Mouse (Mus musculus): ENCODE data around the gene Gtf2ird1.
"Not testable (repeated sequence)": the region's sequence is repeated elsewhere in the genome, so short reads cannot be mapped to it uniquely, and the experiment has no call there.

The Gtf2ird1 gene

GRCm38 (mm10) chr5:134345449-134345848, 111.1 kb downstream of the Gtf2ird1 start:
- DNase-seq (ENCODE audit: low read depth, low spot score) = peak; percentile 59

- DNase-seq (ENCODE audit: low read depth, low spot score) = no peak
Observed at GRCm38 (mm10) chr5:134344076-134344475, 112.4 kb downstream of the Gtf2ird1 start.

GRCm38 (mm10) chr5:134343530-134343929, 113.0 kb downstream of the Gtf2ird1 start:
- not testable (repeated sequence) for DNase-seq (ENCODE audit: low read depth, low spot score)

- no peak for DNase-seq (ENCODE audit: low read depth, low spot score)
Observed at GRCm38 (mm10) chr5:134342503-134343205, 113.9 kb downstream of the Gtf2ird1 start.

- DNase-seq (ENCODE audit: low read depth, low spot score) = no peak
Observed at GRCm38 (mm10) chr5:134341721-134342120, 114.8 kb downstream of the Gtf2ird1 start.

GRCm38 (mm10) chr5:134341321-134341720, 115.2 kb downstream of the Gtf2ird1 start:
- peak; percentile 63 for DNase-seq (ENCODE audit: low read depth, low spot score)

GRCm38 (mm10) chr5:134340101-134340522, 116.4 kb downstream of the Gtf2ird1 start:
- no peak for DNase-seq (ENCODE audit: low read depth, low spot score)

GRCm38 (mm10) chr5:134337012-134337411, 119.5 kb downstream of the Gtf2ird1 start:
- DNase-seq (ENCODE audit: low read depth, low spot score) = not testable (repeated sequence)

GRCm38 (mm10) chr5:134332743-134333142, 123.8 kb downstream of the Gtf2ird1 start:
- no peak for DNase-seq (ENCODE audit: low read depth, low spot score)

- no peak for DNase-seq (ENCODE audit: low read depth, low spot score)
Observed at GRCm38 (mm10) chr5:134330082-134330481, 126.4 kb downstream of the Gtf2ird1 start.

GRCm38 (mm10) chr5:134329311-134329710, 127.2 kb downstream of the Gtf2ird1 start:
- DNase-seq (ENCODE audit: low read depth, low spot score) = no peak

GRCm38 (mm10) chr5:134328482-134329001, 128.0 kb downstream of the Gtf2ird1 start:
- no peak for DNase-seq (ENCODE audit: low read depth, low spot score)

- no peak for DNase-seq (ENCODE audit: low read depth, low spot score)
Observed at GRCm38 (mm10) chr5:134325856-134326566, 130.5 kb downstream of the Gtf2ird1 start.

GRCm38 (mm10) chr5:134323869-134324268, 132.6 kb downstream of the Gtf2ird1 start:
- DNase-seq (ENCODE audit: low read depth, low spot score) = no peak

- DNase-seq (ENCODE audit: low read depth, low spot score) = no peak
Observed at GRCm38 (mm10) chr5:134323311-134323710, 133.2 kb downstream of the Gtf2ird1 start.

GRCm38 (mm10) chr5:134322355-134322754, 134.2 kb downstream of the Gtf2ird1 start:
- DNase-seq (ENCODE audit: low read depth, low spot score) = no peak

GRCm38 (mm10) chr5:134321699-134322098, 134.8 kb downstream of the Gtf2ird1 start:
- DNase-seq (ENCODE audit: low read depth, low spot score) = no peak

- no peak for DNase-seq (ENCODE audit: low read depth, low spot score)
Observed at GRCm38 (mm10) chr5:134318903-134319302, 137.6 kb downstream of the Gtf2ird1 start.

GRCm38 (mm10) chr5:134316721-134317120, 139.8 kb downstream of the Gtf2ird1 start:
- DNase-seq (ENCODE audit: low read depth, low spot score) = peak; percentile 37

- DNase-seq (ENCODE audit: low read depth, low spot score) = peak; percentile 67
Observed at GRCm38 (mm10) chr5:134315623-134316350, 140.7 kb downstream of the Gtf2ird1 start.

- peak; percentile 99 for DNase-seq (ENCODE audit: low read depth, low spot score)
Observed at GRCm38 (mm10) chr5:134314688-134315622, 141.6 kb downstream of the Gtf2ird1 start, which contains the start of gene Gtf2i. Gene Gtf2i, minus strand, starts transcription at chr5:134314760.

Data from brain, adult 2 months (tissue).